Mouse (Mus musculus) liver, embryonic 14.5 days (tissue): ENCODE measurements around the gene Pdk2.

Experiments used
- CTCF ChIP-seq: IDR thresholded peaks from 2 replicates; pipeline ENCODE4 v1.5.1; 2016; ENCODE audit warnings: antibody characterized with exemption, low read depth, control low read depth
- EP300 ChIP-seq: IDR thresholded peaks from 2 replicates; pipeline ENCODE4 v1.6.1; 2016; ENCODE audit warnings: antibody characterized with exemption, low read depth

- no peak for TF ChIP-seq CTCF
- no peak for TF ChIP-seq EP300
Measured at GRCm38 (mm10) chr11:95023481-95023880, 17.7 kb downstream of the Pdk2 start.
